Mouse (Mus musculus) G1E (cell line): Measurements from ENCODE around the gene Adamts4.
"Not testable (repeated sequence)": the region's sequence is repeated elsewhere in the genome, so short reads cannot be mapped to it uniquely, and the experiment has no call there.

ENCODE experiments used
- CTCF ChIP-seq: IDR thresholded peaks from 2 replicates; pipeline ENCODE4 v1.5.1; 2012; ENCODE audit warnings: low read depth, low read length, inconsistent platforms, mixed read lengths
- GATA1 ChIP-seq: IDR thresholded peaks from 2 replicates; pipeline ENCODE4 v1.6.1; 2012; ENCODE audit warnings: borderline replicate concordance, low read length, inconsistent platforms, mixed read lengths
- GATA2 ChIP-seq: IDR thresholded peaks from 2 replicates; pipeline ENCODE4 v1.6.1; 2012; ENCODE audit warnings: low read depth, low read length, inconsistent platforms, borderline replicate concordance
- POLR2AphosphoS5 ChIP-seq: IDR thresholded peaks from 2 replicates; pipeline ENCODE4 v1.6.1; 2012; ENCODE audit warnings: low read depth, low read length, inconsistent platforms; ENCODE audit not compliant: insufficient replicate concordance
- TAL1 ChIP-seq: conservative IDR thresholded peaks from 2 replicates; pipeline ENCODE4 v1.6.1; 2012; ENCODE audit warnings: low read depth, low read length, inconsistent platforms, mixed read lengths

DNA sequence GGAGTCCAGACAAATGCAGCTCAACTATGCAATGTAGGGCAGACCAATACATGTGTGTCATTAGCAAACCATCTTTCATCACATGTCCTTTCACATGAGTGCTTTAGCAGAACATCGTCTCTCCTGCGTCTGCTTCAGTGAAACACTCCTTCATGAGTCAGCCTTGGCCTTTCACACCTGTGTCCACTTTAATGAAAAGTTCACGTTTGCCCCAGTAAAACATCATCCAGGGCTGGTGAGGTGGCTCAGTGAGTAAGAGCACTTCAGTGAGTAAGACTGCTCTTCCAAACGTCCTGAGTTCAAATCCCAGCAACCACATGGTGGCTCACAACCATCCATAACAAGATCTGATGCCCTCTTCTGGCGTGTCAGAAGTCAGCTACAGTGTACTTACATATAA, 55.9 kb downstream of the Adamts4 start:
- not testable (repeated sequence) for TF ChIP-seq POLR2AphosphoS5, CTCF, GATA2, TAL1, GATA1
